Mouse (Mus musculus) CD8-positive naive resting alpha-beta T cell, adult 57 days (primary cell): ENCODE data around the gene Cox7c. TPM values are rescaled to one million over a fixed set of nuclear protein-coding genes. Genes with fewer than 3 reads are reported as not detected.

Source experiments
- total RNA-seq: library from RNA; stranded (reverse); gene quantifications from one replicate; pipeline ENCODE4 v1.2.4, GENCODE M21; 2023

The Cox7c gene
- total RNA-seq = 145 TPM

DNA sequence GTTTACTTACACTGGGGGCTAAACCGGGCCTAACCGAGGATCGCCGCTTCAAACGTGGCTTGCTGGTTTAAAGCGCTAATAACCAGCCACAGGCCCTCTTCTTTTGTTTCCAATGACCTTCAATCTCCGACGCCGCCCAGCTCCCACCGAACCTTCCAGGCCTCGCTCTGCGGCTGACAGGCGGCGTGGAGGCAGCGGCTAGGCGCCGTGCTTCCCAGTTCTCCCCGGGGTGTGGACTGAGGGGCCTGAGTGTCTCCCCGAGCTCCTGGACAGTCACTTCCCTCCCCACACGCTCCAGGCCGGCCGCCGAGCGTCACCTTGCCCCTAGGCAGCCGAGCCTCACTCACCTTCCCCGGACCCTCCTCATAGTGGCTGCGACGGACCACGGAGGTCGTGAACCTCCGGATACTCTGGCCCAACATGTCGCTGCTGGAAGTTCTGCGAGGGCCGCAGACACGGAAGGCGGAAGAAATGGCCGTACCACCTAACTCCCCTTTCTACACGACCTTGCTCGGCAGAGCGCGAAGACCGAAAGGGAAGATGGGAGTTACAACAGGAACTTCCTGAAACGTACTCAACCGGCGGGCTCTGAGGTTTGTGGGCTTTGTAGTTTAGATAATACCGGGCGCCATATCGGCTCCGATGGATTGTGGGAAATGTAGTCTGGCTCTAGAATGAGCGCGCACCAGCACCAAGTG is at the start of gene Cox7c:
TSS of gene Cox7c (minus strand) at position 651 of the 698 bp plus-strand sequence.

